Mouse (Mus musculus): Measurements from ENCODE around the gene Cga. TPM values are rescaled to one million over a fixed set of nuclear protein-coding genes. Genes with fewer than 3 reads are reported as not detected.
"Not testable (repeated sequence)": the region's sequence is repeated elsewhere in the genome, so short reads cannot be mapped to it uniquely, and the experiment has no call there.

The Cga gene
- polyA plus RNA-seq, 1 experiment from 2014 or later: 2.1 TPM

GRCm38 (mm10) chr4:34911401-34911800 is 17.8 kb downstream of the Cga start:
- H3K4me2 ChIP-seq (ENCODE audit: low read depth, low read length): no peak overlapping the region
- no peaks in the 10 kb centered on the region for H3K4me1 ChIP-seq (ENCODE audit: control insufficient read depth, insufficient read depth, low read length)
- H3K4me3 ChIP-seq (ENCODE audit: low read depth, low read length): no peak overlapping the region
- H3K9me3 ChIP-seq (replicated peaks; ENCODE audit: control insufficient read depth, low read length): no peaks in the 10 kb centered on the region
- DNase-seq (ENCODE audit: low spot score): no peak
- no peak for ATAC-seq (replicated peaks; ENCODE audit: insufficient number of reproducible peaks, low FRiP score, low TSS enrichment, low read depth)
- no peak overlapping the region for H3K9ac ChIP-seq (replicated peaks; ENCODE audit: low read length)
- 68% methylated on average over 3 of the region's 3 CpGs for WGBS
- H3K36me3 ChIP-seq (replicated peaks; ENCODE audit: control insufficient read depth, insufficient read depth, low read depth, low read length): no peaks in the 10 kb centered on the region
- H3K27ac ChIP-seq (replicated peaks; ENCODE audit: low read depth, low read length): no peak overlapping the region
- no peaks in the 10 kb centered on the region for H3K27me3 ChIP-seq (ENCODE audit: control insufficient read depth, insufficient read depth, low read length)

GRCm38 (mm10) chr4:34912171-34912570 is 18.6 kb downstream of the Cga start:
- no peaks in the 10 kb centered on the region for H3K27me3 ChIP-seq (ENCODE audit: control insufficient read depth, insufficient read depth, low read length)
- no peaks in the 10 kb centered on the region for H3K9me3 ChIP-seq (replicated peaks; ENCODE audit: control insufficient read depth, low read length)
- H3K4me3 ChIP-seq (ENCODE audit: low read depth, low read length): no peak overlapping the region
- WGBS: 79% methylated on average over 3 of the region's 3 CpGs
- H3K9ac ChIP-seq (replicated peaks; ENCODE audit: low read length): no peak overlapping the region
- no peaks in the 10 kb centered on the region for H3K4me1 ChIP-seq (ENCODE audit: control insufficient read depth, insufficient read depth, low read length)
- no peak for DNase-seq (ENCODE audit: low spot score)
- H3K27ac ChIP-seq (replicated peaks; ENCODE audit: low read depth, low read length): no peak overlapping the region
- H3K4me2 ChIP-seq (ENCODE audit: low read depth, low read length): no peak overlapping the region
- no peak for ATAC-seq (replicated peaks; ENCODE audit: insufficient number of reproducible peaks, low FRiP score, low TSS enrichment, low read depth)
- H3K36me3 ChIP-seq (replicated peaks; ENCODE audit: control insufficient read depth, insufficient read depth, low read depth, low read length): no peaks in the 10 kb centered on the region

GRCm38 (mm10) chr4:34917400-34917799 is 23.8 kb downstream of the Cga start:
- H3K9me3 ChIP-seq (replicated peaks; ENCODE audit: control insufficient read depth, low read length): no peaks in the 10 kb centered on the region
- no peaks in the 10 kb centered on the region for H3K27me3 ChIP-seq (ENCODE audit: control insufficient read depth, insufficient read depth, low read length)
- H3K4me3 ChIP-seq (ENCODE audit: low read depth, low read length): no peak overlapping the region
- no peak overlapping the region for H3K4me2 ChIP-seq (ENCODE audit: low read depth, low read length)
- ATAC-seq (replicated peaks; ENCODE audit: insufficient number of reproducible peaks, low FRiP score, low TSS enrichment, low read depth): no peak
- no peak overlapping the region for H3K9ac ChIP-seq (replicated peaks; ENCODE audit: low read length)
- DNase-seq (ENCODE audit: low spot score): peak; percentile 25
- H3K4me1 ChIP-seq (ENCODE audit: control insufficient read depth, insufficient read depth, low read length): no peaks in the 10 kb centered on the region
- no peaks in the 10 kb centered on the region for H3K36me3 ChIP-seq (replicated peaks; ENCODE audit: control insufficient read depth, insufficient read depth, low read depth, low read length)
- H3K27ac ChIP-seq (replicated peaks; ENCODE audit: low read depth, low read length): no peak overlapping the region
- 60% methylated on average over 7 of the region's 7 CpGs for whole genome bisulfite sequencing

GRCm38 (mm10) chr4:34922177-34922870 is 28.7 kb downstream of the Cga start:
- 69% methylated on average over 6 of the region's 6 CpGs for WGBS
- Histone ChIP-seq H3K4me1 (ENCODE audit: control insufficient read depth, insufficient read depth, low read length) (no peaks in the 10 kb centered on the region), H3K27me3 (ENCODE audit: control insufficient read depth, insufficient read depth, low read length) (no peaks in the 10 kb centered on the region), H3K9ac (replicated peaks; ENCODE audit: low read length) (no peak overlapping the region), H3K4me3 (ENCODE audit: low read depth, low read length) (no peak overlapping the region), H3K36me3 (replicated peaks; ENCODE audit: control insufficient read depth, insufficient read depth, low read depth, low read length) (no peaks in the 10 kb centered on the region), H3K27ac (replicated peaks; ENCODE audit: low read depth, low read length) (no peak overlapping the region), H3K9me3 (replicated peaks; ENCODE audit: control insufficient read depth, low read length) (no peaks in the 10 kb centered on the region), H3K4me2 (ENCODE audit: low read depth, low read length) (no peak overlapping the region)
- ATAC-seq (replicated peaks; ENCODE audit: insufficient number of reproducible peaks, low FRiP score, low TSS enrichment, low read depth) (no peak), DNase-seq (ENCODE audit: low spot score) (peak; percentile 74)

- not testable (repeated sequence) for H3K9ac ChIP-seq (replicated peaks; ENCODE audit: low read length); H3K9me3 ChIP-seq (replicated peaks; ENCODE audit: control insufficient read depth, low read length); ATAC-seq (replicated peaks; ENCODE audit: insufficient number of reproducible peaks, low FRiP score, low TSS enrichment, low read depth); H3K36me3 ChIP-seq (replicated peaks; ENCODE audit: control insufficient read depth, insufficient read depth, low read depth, low read length); H3K4me1 ChIP-seq (ENCODE audit: control insufficient read depth, insufficient read depth, low read length); H3K4me2 ChIP-seq (ENCODE audit: low read depth, low read length); H3K27me3 ChIP-seq (ENCODE audit: control insufficient read depth, insufficient read depth, low read length); DNase-seq (ENCODE audit: low spot score); H3K27ac ChIP-seq (replicated peaks; ENCODE audit: low read depth, low read length); H3K4me3 ChIP-seq (ENCODE audit: low read depth, low read length)
- 69% methylated on average over 7 of the region's 7 CpGs for WGBS
These were observed 34.8 kb downstream of the Cga start for GRCm38 (mm10) chr4:34928386-34928785.

GRCm38 (mm10) chr4:34941046-34941445 is 47.5 kb downstream of the Cga start:
- Histone ChIP-seq H3K9ac (replicated peaks; ENCODE audit: low read length) (no peak overlapping the region), H3K27ac (replicated peaks; ENCODE audit: low read depth, low read length) (no peak overlapping the region), H3K27me3 (ENCODE audit: control insufficient read depth, insufficient read depth, low read length) (no peaks in the 10 kb centered on the region), H3K4me3 (ENCODE audit: low read depth, low read length) (no peak overlapping the region), H3K36me3 (replicated peaks; ENCODE audit: control insufficient read depth, insufficient read depth, low read depth, low read length) (no peaks in the 10 kb centered on the region), H3K4me2 (ENCODE audit: low read depth, low read length) (no peak overlapping the region), H3K4me1 (ENCODE audit: control insufficient read depth, insufficient read depth, low read length) (no peaks in the 10 kb centered on the region), H3K9me3 (replicated peaks; ENCODE audit: control insufficient read depth, low read length) (no peaks in the 10 kb centered on the region)
- DNase-seq (ENCODE audit: low spot score) (no peak), ATAC-seq (replicated peaks; ENCODE audit: insufficient number of reproducible peaks, low FRiP score, low TSS enrichment, low read depth) (no peak)
- 94% methylated on average over 25 of the region's 25 CpGs for WGBS

GRCm38 (mm10) chr4:34947181-34947580 is 53.6 kb downstream of the Cga start:
- Histone ChIP-seq H3K27me3 (ENCODE audit: control insufficient read depth, insufficient read depth, low read length) (no peaks in the 10 kb centered on the region), H3K27ac (replicated peaks; ENCODE audit: low read depth, low read length) (no peak overlapping the region), H3K36me3 (replicated peaks; ENCODE audit: control insufficient read depth, insufficient read depth, low read depth, low read length) (no peaks in the 10 kb centered on the region), H3K9me3 (replicated peaks; ENCODE audit: control insufficient read depth, low read length) (no peaks in the 10 kb centered on the region), H3K4me2 (ENCODE audit: low read depth, low read length) (no peak overlapping the region), H3K4me1 (ENCODE audit: control insufficient read depth, insufficient read depth, low read length) (no peaks in the 10 kb centered on the region), H3K9ac (replicated peaks; ENCODE audit: low read length) (no peak overlapping the region), H3K4me3 (ENCODE audit: low read depth, low read length) (no peak overlapping the region)
- no peak for DNase-seq (ENCODE audit: low spot score)
- ATAC-seq (replicated peaks; ENCODE audit: insufficient number of reproducible peaks, low FRiP score, low TSS enrichment, low read depth): no peak

GRCm38 (mm10) chr4:34953716-34954115 is 60.1 kb downstream of the Cga start:
- Histone ChIP-seq H3K9ac (replicated peaks; ENCODE audit: low read length) (no peak overlapping the region), H3K36me3 (replicated peaks; ENCODE audit: control insufficient read depth, insufficient read depth, low read depth, low read length) (no peaks in the 10 kb centered on the region), H3K9me3 (replicated peaks; ENCODE audit: control insufficient read depth, low read length) (no peaks in the 10 kb centered on the region), H3K4me1 (ENCODE audit: control insufficient read depth, insufficient read depth, low read length) (no peaks in the 10 kb centered on the region), H3K4me3 (ENCODE audit: low read depth, low read length) (no peak overlapping the region), H3K4me2 (ENCODE audit: low read depth, low read length) (no peak overlapping the region), H3K27me3 (ENCODE audit: control insufficient read depth, insufficient read depth, low read length) (no peaks in the 10 kb centered on the region), H3K27ac (replicated peaks; ENCODE audit: low read depth, low read length) (no peak overlapping the region)
- DNase-seq (ENCODE audit: low spot score) (no peak), ATAC-seq (replicated peaks; ENCODE audit: insufficient number of reproducible peaks, low FRiP score, low TSS enrichment, low read depth) (no peak)
- WGBS: 81% methylated on average over 10 of the region's 10 CpGs
